Mouse (Mus musculus) spleen, adult 2 months (tissue): ENCODE data around the gene Mrpl54. TPM values are rescaled to one million over a fixed set of nuclear protein-coding genes. Genes with fewer than 3 reads are reported as not detected.

ENCODE experiments used
- DNase-seq, 2 experiments: peaks; one replicate each; pipeline versions ENCODE4 v3.0.0 to v3.0.0-alpha.2; 2012 to 2021; ENCODE audit warnings: low spot score in 2 of 2, low read depth in 1 of 2
- H3K27ac ChIP-seq: fragments of 200-500 bp; 2 replicates; pipeline ENCODE4 v1.5.1; 2012; ENCODE audit warnings: low read length, inconsistent platforms; ENCODE audit not compliant: insufficient read depth
- H3K27me3 ChIP-seq: fragments of 200-500 bp; 2 replicates; pipeline ENCODE4 v1.6.1; 2012; ENCODE audit warnings: mild to moderate bottlenecking, moderate library complexity, low read length, inconsistent platforms; ENCODE audit not compliant: control insufficient read depth, insufficient read depth
- H3K36me3 ChIP-seq: fragments of 200-500 bp; 2 replicates; pipeline ENCODE4 v1.6.1; 2012; ENCODE audit warnings: mild to moderate bottlenecking, low read length, inconsistent platforms; ENCODE audit not compliant: control insufficient read depth, insufficient read depth
- H3K4me1 ChIP-seq: fragments of 200-500 bp; 2 replicates; pipeline ENCODE4 v1.6.1; 2011; ENCODE audit warnings: inconsistent platforms; ENCODE audit not compliant: control insufficient read depth, insufficient read depth, insufficient read length
- H3K4me3 ChIP-seq: fragments of 200-500 bp; 2 replicates; pipeline ENCODE4 v1.5.1; 2011; ENCODE audit warnings: mild to moderate bottlenecking, inconsistent platforms; ENCODE audit not compliant: insufficient read depth, insufficient read length; ENCODE audit errors: extremely low read depth
- CTCF ChIP-seq: fragments of 200-500 bp; IDR thresholded peaks from 2 replicates; pipeline ENCODE4 v1.5.1; 2011; ENCODE audit warnings: mild to moderate bottlenecking, inconsistent platforms; ENCODE audit not compliant: insufficient read depth, insufficient read length, insufficient replicate concordance; ENCODE audit errors: extremely low read depth
- POLR2A ChIP-seq: fragments of 200-500 bp; IDR thresholded peaks from 2 replicates; pipeline ENCODE4 v1.6.1; 2011; ENCODE audit warnings: low read depth, low read length, inconsistent platforms
- WGBS: fragments of 180-500 bp; shearing (Covaris S2); methylation state at CpG from one replicate; pipeline ENCODE4 v1.1.7; 2018; 5-methylcytosine and 5-hydroxymethylcytosine counted together
- polyA plus RNA-seq: library from polyadenylated mRNA; depleted of rRNA; stranded (reverse); fragments of >200 nt; gene quantifications from 2 replicates; pipeline ENCODE4 v1.2.3, GENCODE M21; 2012; rRNA removed

Gene Mrpl54
- polyA plus RNA-seq = 63.6 and 86.9 TPM in 2 replicates

- peaks cover 20% of the 10 kb centered on the region for H3K36me3 ChIP-seq
- WGBS = under 1% methylated on average over 48 of the region's 48 CpGs
- peak; percentile 18; the same call in 1 of the 2 replicates for TF ChIP-seq POLR2A
- TF ChIP-seq CTCF = no peak
Observed at GRCm38 (mm10) chr10:81266211-81267105, at the start of gene Mrpl54, which contains the start of gene Apba3. TSS of gene Mrpl54 (minus strand) at chr10:81266934. TSS of gene Apba3 (plus strand) at chr10:81266960.

DNA sequence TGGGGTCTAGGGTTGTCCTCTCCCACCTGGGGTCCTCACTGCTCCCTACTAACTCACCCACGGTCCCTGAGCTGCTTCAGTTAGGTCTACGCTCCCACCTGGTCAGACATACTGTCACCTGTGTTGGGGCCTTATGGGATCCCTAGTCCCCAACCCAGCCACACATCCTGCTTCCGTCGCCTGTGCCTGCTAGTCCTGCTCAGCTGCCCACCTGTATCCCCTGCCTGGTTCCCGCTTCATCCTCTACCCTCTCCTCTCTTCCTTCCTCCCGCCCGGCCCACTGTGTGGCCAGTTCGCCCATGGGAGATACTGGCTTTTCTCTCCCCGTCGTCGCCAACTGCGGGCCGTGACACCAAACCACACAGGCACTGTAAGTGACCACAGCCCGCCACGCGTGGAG, 48.9 kb upstream of the Mrpl54 start:
- Histone ChIP-seq H3K4me1 (peaks cover 5% of the 10 kb centered on the region; the same call in 1 of the 2 replicates), H3K36me3 (peaks cover 42% of the 10 kb centered on the region), H3K27me3 (no peaks in the 10 kb centered on the region), H3K27ac (no peak overlapping the region), H3K4me3 (no peak overlapping the region)
- WGBS = 86% methylated on average over 16 of the region's 16 CpGs
- no peak for TF ChIP-seq CTCF
- no peak for TF ChIP-seq POLR2A
- no peak for DNase-seq

More at GRCm38 (mm10) chr10:81266211-81267105, at the start of gene Mrpl54, which contains the start of gene Apba3:
- H3K27ac ChIP-seq = peak within 1 kb of the TSS; percentile 96
- peaks cover 12% of the 10 kb centered on the region; the same call in 1 of the 2 replicates for H3K4me1 ChIP-seq
- H3K4me3 ChIP-seq = peak within 1 kb of the TSS; percentile 95
- no peaks in the 10 kb centered on the region for H3K27me3 ChIP-seq
- DNase-seq = peak; percentile 94 to 96

GRCm38 (mm10) chr10:81314201-81314600, 47.5 kb upstream of the Mrpl54 start:
- WGBS = 77% methylated on average over 7 of the region's 7 CpGs
- TF ChIP-seq POLR2A (no peak), CTCF (no peak)
- no peak overlapping the region for H3K4me3 ChIP-seq

DNA sequence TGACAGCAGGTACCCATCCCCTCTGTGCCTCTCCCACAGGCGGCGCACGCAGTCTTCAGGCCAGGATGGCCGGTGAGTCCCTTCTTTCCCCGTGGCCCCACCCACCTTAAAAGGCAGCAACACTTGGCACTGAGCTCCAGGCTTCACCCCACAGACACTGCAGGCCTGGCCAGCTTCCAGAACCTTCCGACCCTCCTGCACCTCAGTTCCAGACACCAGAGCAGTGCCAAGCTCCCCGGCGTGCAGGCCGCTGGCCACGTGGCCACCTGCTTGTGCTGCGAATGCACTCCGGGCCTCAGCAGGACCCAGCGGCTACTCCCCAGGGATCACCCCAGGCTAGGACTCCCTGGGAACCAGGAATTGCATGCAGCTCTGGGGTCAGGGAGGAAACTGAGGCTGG, 46.8 kb upstream of the Mrpl54 start:
- Histone ChIP-seq H3K4me3 (no peak overlapping the region), H3K27ac (no peak overlapping the region), H3K27me3 (no peaks in the 10 kb centered on the region), H3K36me3 (peaks cover 56% of the 10 kb centered on the region), H3K4me1 (peaks cover 3% of the 10 kb centered on the region; the same call in 1 of the 2 replicates)
- TF ChIP-seq POLR2A (no peak), CTCF (no peak)
- 93% methylated on average over 13 of the region's 13 CpGs for WGBS
- no peak for DNase-seq

More at GRCm38 (mm10) chr10:81314201-81314600, 47.5 kb upstream of the Mrpl54 start:
- peaks cover 3% of the 10 kb centered on the region; the same call in 1 of the 2 replicates for H3K4me1 ChIP-seq
- no peak for DNase-seq
- H3K27ac ChIP-seq = no peak overlapping the region
- H3K36me3 ChIP-seq = peaks cover 53% of the 10 kb centered on the region
- no peaks in the 10 kb centered on the region for H3K27me3 ChIP-seq

- Histone ChIP-seq H3K27me3 (no peaks in the 10 kb centered on the region), H3K4me1 (peaks cover 3% of the 10 kb centered on the region; the same call in 1 of the 2 replicates), H3K4me3 (no peak overlapping the region), H3K27ac (no peak overlapping the region), H3K36me3 (peaks cover 62% of the 10 kb centered on the region)
- TF ChIP-seq CTCF = no peak
- no peak for TF ChIP-seq POLR2A
- WGBS = 61% methylated on average over 5 of the region's 5 CpGs
- DNase-seq = no peak
Observed at GRCm38 (mm10) chr10:81309571-81309970, 42.8 kb upstream of the Mrpl54 start.

- Histone ChIP-seq H3K27me3 (no peaks in the 10 kb centered on the region), H3K4me3 (no peak overlapping the region), H3K27ac (no peak overlapping the region), H3K36me3 (peaks cover 46% of the 10 kb centered on the region), H3K4me1 (peaks cover 27% of the 10 kb centered on the region)
- DNase-seq = no peak
- 96% methylated on average over 21 of the region's 21 CpGs for WGBS
- TF ChIP-seq CTCF (no peak), POLR2A (no peak)
Observed at GRCm38 (mm10) chr10:81306837-81307682, 40.3 kb upstream of the Mrpl54 start.
